Mouse (Mus musculus): ENCODE results near the gene Rp2.

GRCm38 (mm10) chrX:20356309-20356708 lies 8.0 kb upstream of the Rp2 start:
- TF ChIP-seq CTCF (IDR thresholded peaks at IDR 0.05) = no peak
- no peak for TF ChIP-seq EP300 (IDR thresholded peaks at IDR 0.05)

Measured in lung, postnatal 0 days (tissue).